In genomic region chr10:45106541-45106940, GRCm38 (mm10) we compare ENCODE assay signal across 24 mouse cellular contexts. TPM values are rescaled to one million over a fixed set of nuclear protein-coding genes. Genes with fewer than 3 reads are reported as not detected.
DNase-seq lines count a peak whose midpoint lies in the region; ATAC-seq and TF ChIP-seq lines count a peak whose summit lies in the region.
"Had no signal": no experiment of that assay in that cellular context is flagged by ENCODE, and none has a peak within 500 bp of the region (broad histone marks: within the 10 kb centered on the region; RNA-seq: fewer than 3 reads in every experiment).

No protein-coding gene starts in this region.

- 0 out of 2 replicates have a peak, but pooled peaks have one; percentile 42 for ATAC-seq in kidney, embryonic 14.5 days (ENCODE audit: low FRiP score, low TSS enrichment)
- ATAC-seq in kidney, embryonic 15.5 days (replicated peaks; ENCODE audit: low FRiP score), result no peak
- no peak for ATAC-seq in kidney, embryonic 16.5 days (ENCODE audit: low FRiP score, low TSS enrichment)
- no peak for ATAC-seq in liver, postnatal 0 days
- ATAC-seq: forebrain, embryonic 14.5 days had no signal

- no peak for TF ChIP-seq CTCF in liver, postnatal 0 days (IDR thresholded peaks at IDR 0.05; ENCODE audit: low read depth)

- no peak overlapping the region for H3K27ac ChIP-seq in kidney, embryonic 14.5 days (ENCODE audit: low read depth, low read length)
- no peak overlapping the region for H3K27ac ChIP-seq in kidney, embryonic 15.5 days
- no peak overlapping the region for H3K27ac ChIP-seq in kidney, embryonic 16.5 days (ENCODE audit: low read length)
- H3K27ac ChIP-seq in liver, postnatal 0 days (ENCODE audit: low read depth), result peak overlapping the region; percentile 44; the same call in 1 of the 2 replicates
- H3K27ac ChIP-seq: embryonic facial prominence, embryonic 13.5 days; embryonic facial prominence, embryonic 15.5 days; forebrain, embryonic 10.5 days; forebrain, embryonic 12.5 days had no signal

- 85% methylated on average over 4 of the region's 4 CpGs for WGBS in kidney, embryonic 14.5 days
- 74% methylated on average over 4 of the region's 4 CpGs for WGBS in kidney, embryonic 15.5 days
- 75% methylated on average over 4 of the region's 4 CpGs for WGBS in kidney, embryonic 16.5 days
- WGBS in liver, postnatal 0 days (ENCODE audit: insufficient replicate concordance), result 83% methylated on average over 4 of the region's 4 CpGs

- H3K4me3 ChIP-seq in kidney, embryonic 14.5 days (ENCODE audit: low read length), result no peak overlapping the region
- no peak overlapping the region for H3K4me3 ChIP-seq in kidney, embryonic 15.5 days (replicated peaks)
- no peak overlapping the region for H3K4me3 ChIP-seq in kidney, embryonic 16.5 days (ENCODE audit: low read length)
- H3K4me3 ChIP-seq in liver, postnatal 0 days (ENCODE audit: low read depth, low read length), result no peak overlapping the region
- H3K4me3 ChIP-seq: embryonic facial prominence, embryonic 13.5 days; embryonic facial prominence, embryonic 15.5 days; erythroblast, embryonic 14.5 days; forebrain, embryonic 10.5 days; forebrain, embryonic 12.5 days had no signal

- TF ChIP-seq EP300 in liver, postnatal 0 days (IDR thresholded peaks at IDR 0.05; ENCODE audit: low read depth), result no peak

- H3K36me3 ChIP-seq in kidney, embryonic 14.5 days (ENCODE audit: control insufficient read depth, insufficient read depth, low read length), result peaks cover 33% of the 10 kb centered on the region
- peaks cover 45% of the 10 kb centered on the region for H3K36me3 ChIP-seq in kidney, embryonic 15.5 days
- H3K36me3 ChIP-seq in kidney, embryonic 16.5 days (ENCODE audit: insufficient read depth, low read length), result peaks cover 25% of the 10 kb centered on the region
- H3K36me3 ChIP-seq in liver, postnatal 0 days (replicated peaks; ENCODE audit: insufficient read depth, low read length), result peaks cover 22% of the 10 kb centered on the region
- H3K36me3 ChIP-seq in splenic B cell, adult 2 months (ENCODE audit: control insufficient read depth, insufficient read depth, low read length, poor library complexity, severe bottlenecking), result peaks cover 8% of the 10 kb centered on the region; the same call in 1 of the 2 replicates

- peak; percentile 10 for DNase-seq in kidney, postnatal 14 days
- DNase-seq in liver, postnatal 0 days, result no peak
- no peak for DNase-seq in liver
- DNase-seq in splenic B cell, adult 2 months (ENCODE audit: low read depth, low spot score), result peak; percentile 55
- DNase-seq in retina, embryonic 14.5 days (ENCODE audit: low spot score), result no peak
- DNase-seq: adrenal gland, adult 2 months; adrenal gland, postnatal 10 days; adrenal gland, postnatal 25 days; cerebellum, adult 11 months; cerebellum, adult 18-20 months; cerebellum, adult 8-10 months; cerebellum, adult 9-11 months; cerebellum, postnatal 14 days; cerebellum, postnatal 36 days; embryo, embryonic 11 days had no signal

- peaks cover 8% of the 10 kb centered on the region for H3K4me1 ChIP-seq in kidney, embryonic 14.5 days (ENCODE audit: control insufficient read depth, insufficient read depth, low read length)
- H3K4me1 ChIP-seq in kidney, embryonic 15.5 days, result peaks cover 12% of the 10 kb centered on the region
- peaks cover 15% of the 10 kb centered on the region for H3K4me1 ChIP-seq in kidney, embryonic 16.5 days (ENCODE audit: insufficient read depth, low read length)
- H3K4me1 ChIP-seq in liver, postnatal 0 days (ENCODE audit: insufficient read depth), result peaks cover 4% of the 10 kb centered on the region; the same call in 1 of the 2 replicates
- H3K4me1 ChIP-seq: forebrain, embryonic 10.5 days had no signal

- no peaks in the 10 kb centered on the region for H3K27me3 ChIP-seq in kidney, embryonic 14.5 days (ENCODE audit: control insufficient read depth, insufficient read depth, low read length)
- H3K27me3 ChIP-seq in kidney, embryonic 15.5 days, result no peaks in the 10 kb centered on the region
- H3K27me3 ChIP-seq in kidney, embryonic 16.5 days (ENCODE audit: insufficient read depth, low read length), result no peaks in the 10 kb centered on the region
- H3K27me3 ChIP-seq in liver, postnatal 0 days (ENCODE audit: insufficient read depth, low read length), result no peaks in the 10 kb centered on the region
- no peaks in the 10 kb centered on the region for H3K27me3 ChIP-seq in splenic B cell, adult 2 months (ENCODE audit: control insufficient read depth, insufficient read depth, low read length, poor library complexity, severe bottlenecking)
- H3K27me3 ChIP-seq: embryonic facial prominence, embryonic 13.5 days; embryonic facial prominence, embryonic 15.5 days; forebrain, embryonic 12.5 days had no signal

- H3K4me2 ChIP-seq in kidney, embryonic 14.5 days (replicated peaks; ENCODE audit: low read depth, low read length), result no peak overlapping the region
- no peak overlapping the region for H3K4me2 ChIP-seq in kidney, embryonic 15.5 days
- no peak overlapping the region for H3K4me2 ChIP-seq in kidney, embryonic 16.5 days (replicated peaks; ENCODE audit: low read depth, low read length)
- no peak overlapping the region for H3K4me2 ChIP-seq in liver, postnatal 0 days (ENCODE audit: low read depth, low read length)
- H3K4me2 ChIP-seq: embryonic facial prominence, embryonic 13.5 days; embryonic facial prominence, embryonic 15.5 days; forebrain, embryonic 12.5 days had no signal

- no peak overlapping the region for H3K9ac ChIP-seq in kidney, embryonic 14.5 days (ENCODE audit: low read depth, low read length)
- H3K9ac ChIP-seq in kidney, embryonic 15.5 days, result no peak overlapping the region
- H3K9ac ChIP-seq in kidney, embryonic 16.5 days (replicated peaks; ENCODE audit: low read length), result no peak overlapping the region
- no peak overlapping the region for H3K9ac ChIP-seq in liver, postnatal 0 days (replicated peaks)
- H3K9ac ChIP-seq: embryonic facial prominence, embryonic 13.5 days; embryonic facial prominence, embryonic 15.5 days; forebrain, embryonic 12.5 days had no signal

- no peaks in the 10 kb centered on the region for H3K9me3 ChIP-seq in kidney, embryonic 14.5 days (ENCODE audit: control insufficient read depth, low read length)
- no peaks in the 10 kb centered on the region for H3K9me3 ChIP-seq in kidney, embryonic 15.5 days (replicated peaks)
- no peaks in the 10 kb centered on the region for H3K9me3 ChIP-seq in kidney, embryonic 16.5 days (ENCODE audit: low read length)
- no peaks in the 10 kb centered on the region for H3K9me3 ChIP-seq in liver, postnatal 0 days (ENCODE audit: low read length)
- H3K9me3 ChIP-seq: embryonic facial prominence, embryonic 13.5 days; embryonic facial prominence, embryonic 15.5 days; forebrain, embryonic 10.5 days; forebrain, embryonic 12.5 days had no signal

RNA-seq across cellular contexts. Expression of gene Prep, which starts 39.5 kb away (rescaled TPM):
- 12.1 and 23.8 TPM in 2 replicates for polyA plus RNA-seq in kidney, embryonic 14.5 days (2014; fragmentation: Nextera tagmentation; extraction: Ambion mirVana)
- polyA plus RNA-seq in kidney, embryonic 15.5 days (2015; fragmentation: Nextera tagmentation; extraction: Ambion mirVana), result 24.8 and 25.5 TPM in 2 replicates
- 26.6 and 26.7 TPM in 2 replicates for polyA plus RNA-seq in kidney, embryonic 16.5 days (2015; fragmentation: Nextera tagmentation; extraction: Ambion mirVana)
- 6.4 and 7.1 TPM in 2 replicates for polyA plus RNA-seq in liver, postnatal 0 days (2015; fragmentation: Nextera tagmentation; extraction: Ambion mirVana)

Comparison
In these comparisons a context has a peak if more than half of its experiments do, and no peak if none do; other contexts are left out.
1. DNase-seq: peak in kidney, postnatal 14 days (single experiment) and splenic B cell, adult 2 months (single experiment); none in liver, postnatal 0 days (single experiment), liver (single experiment) and retina, embryonic 14.5 days (single experiment).